Mouse (Mus musculus) mammary gland, adult 2 months (tissue): ENCODE data around the gene Defa17. TPM values are rescaled to one million over a fixed set of nuclear protein-coding genes. Genes with fewer than 3 reads are reported as not detected.

Experiments
- polyA plus RNA-seq: library from polyadenylated mRNA; depleted of rRNA; stranded (reverse); fragments of >200 nt; gene quantifications from 2 replicates; pipeline ENCODE4 v1.2.3, GENCODE M21; 2012; ENCODE audit warnings: low replicate concordance; rRNA removed

Defa17 gene
- polyA plus RNA-seq = not detected in 2 replicates

DNA sequence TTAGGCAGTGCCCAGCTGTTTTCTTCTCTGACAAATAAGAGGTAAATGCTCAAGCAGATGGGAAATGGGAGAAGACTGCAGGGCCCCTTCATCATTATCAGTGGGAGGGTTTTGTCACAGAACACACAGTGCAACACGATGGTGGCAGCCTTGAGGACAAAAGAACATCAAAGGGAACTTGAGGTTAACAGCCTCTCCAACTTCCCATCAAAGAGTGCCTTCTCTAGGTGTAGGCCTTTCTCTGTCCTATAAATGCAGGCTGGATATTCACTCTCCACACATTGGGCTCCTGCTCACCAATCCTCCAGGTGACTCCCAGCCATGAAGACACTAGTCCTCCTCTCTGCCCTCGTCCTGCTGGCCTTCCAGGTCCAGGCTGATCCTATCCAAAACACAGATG, at the start of gene Defa17:
Gene Defa17 (plus strand): TSS at position 301 of the 400 bp plus-strand sequence.

DNA sequence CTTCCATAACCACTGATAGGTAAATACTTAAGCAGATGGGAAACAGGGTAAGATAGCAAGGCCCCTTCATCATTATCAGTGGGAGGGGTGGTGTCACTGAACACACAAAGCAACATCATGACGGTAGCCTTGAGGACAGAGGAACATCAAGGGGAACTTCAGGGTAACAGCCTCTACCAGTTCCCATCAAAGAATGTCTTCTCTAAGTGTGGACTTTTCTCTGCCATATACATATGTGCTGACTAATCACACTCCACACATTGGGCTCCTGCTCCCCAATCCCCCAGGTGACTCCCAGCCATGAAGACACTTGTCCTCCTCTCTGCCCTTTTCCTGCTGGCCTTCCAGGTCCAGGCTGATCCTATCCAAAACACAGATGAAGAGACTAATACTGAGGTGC, 37.7 kb upstream of the Defa17 start, which contains the start of gene Defa26:
Gene Defa26 (plus strand): TSS at position 301 of the 400 bp plus-strand sequence.

DNA sequence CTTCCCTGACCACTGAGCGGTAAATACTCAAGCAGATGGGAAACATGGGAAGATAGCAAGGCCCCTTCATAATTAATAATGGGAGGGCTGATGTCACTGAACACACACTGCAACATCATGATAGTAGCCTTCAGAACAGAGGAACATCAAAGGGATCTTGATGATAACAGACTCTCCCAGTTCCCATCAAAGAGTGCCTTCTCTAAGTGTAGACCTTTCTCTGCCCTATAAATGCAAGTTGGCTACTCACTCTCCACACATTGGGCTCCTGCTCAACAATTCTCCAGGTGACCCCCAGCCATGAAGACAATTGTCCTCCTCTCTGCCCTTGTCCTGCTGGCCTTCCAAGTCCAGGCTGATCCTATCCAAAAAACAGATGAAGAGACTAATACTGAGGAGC, 9.9 kb downstream of the Defa17 start, which contains the start of gene Defa34:
Gene Defa34 (plus strand): TSS at position 301 of the 400 bp plus-strand sequence.

DNA sequence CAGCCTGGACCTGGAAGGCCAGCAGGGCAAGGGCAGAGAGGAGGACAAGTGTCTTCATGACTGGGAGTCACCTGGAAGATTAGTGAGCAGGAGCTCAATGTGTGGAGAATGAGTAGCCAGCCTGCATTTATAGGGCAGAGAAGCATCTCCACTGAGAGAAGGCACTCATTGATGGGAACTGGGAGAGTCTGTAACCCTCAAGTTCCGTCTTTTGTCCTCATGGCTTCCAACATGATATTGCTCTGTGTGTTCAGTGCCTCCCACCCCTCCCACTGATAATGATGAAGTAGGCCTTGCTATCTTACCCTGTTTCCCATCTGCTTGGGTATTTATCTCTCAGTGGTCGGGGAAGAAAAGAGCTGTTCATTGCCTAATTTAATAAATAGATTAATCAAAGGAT, 48.0 kb downstream of the Defa17 start, which contains the start of gene AY761184:
Gene AY761184 (minus strand): TSS at position 101 of the 400 bp plus-strand sequence.

Other genes starting within 250 kb of the Defa17 start
- gene Defa36, start 228.4 kb upstream of the Defa17 start, polyA plus RNA-seq = not detected in 2 replicates
- gene Gm7849, start 199.2 kb upstream of the Defa17 start, polyA plus RNA-seq = not detected in 2 replicates
- gene Defa20, start 146.5 kb upstream of the Defa17 start, polyA plus RNA-seq = not detected in 2 replicates
- not detected in 2 replicates for gene Defa32, start 126.7 kb upstream of the Defa17 start, polyA plus RNA-seq
- not detected in 2 replicates for gene Defa37, start 90.4 kb upstream of the Defa17 start, polyA plus RNA-seq
- gene Defa28, start 72.8 kb upstream of the Defa17 start, polyA plus RNA-seq = not detected in 2 replicates
- gene Gm7861, start 61.3 kb upstream of the Defa17 start, polyA plus RNA-seq = not detected in 2 replicates
- not detected in 2 replicates for gene Defa26, start 37.6 kb upstream of the Defa17 start, polyA plus RNA-seq
- not detected in 2 replicates for gene Defa34, start 10.0 kb downstream of the Defa17 start, polyA plus RNA-seq
- gene AY761184, start 47.9 kb downstream of the Defa17 start, polyA plus RNA-seq = not detected in 2 replicates
- gene Defa24, start 78.7 kb downstream of the Defa17 start, polyA plus RNA-seq = not detected in 2 replicates
- gene Defb50, start 167.8 kb downstream of the Defa17 start, polyA plus RNA-seq = 0.96 TPM in 1 of 2 replicates, not detected in the other
- not detected in 2 replicates for gene Defb2, start 184.1 kb downstream of the Defa17 start, polyA plus RNA-seq
- gene Defb10, start 203.1 kb downstream of the Defa17 start, polyA plus RNA-seq = not detected in 2 replicates
- not detected in 2 replicates for gene Defb9, start 229.6 kb downstream of the Defa17 start, polyA plus RNA-seq